ENCODE assay signal across 8 mouse cellular contexts in the genomic region with DNA sequence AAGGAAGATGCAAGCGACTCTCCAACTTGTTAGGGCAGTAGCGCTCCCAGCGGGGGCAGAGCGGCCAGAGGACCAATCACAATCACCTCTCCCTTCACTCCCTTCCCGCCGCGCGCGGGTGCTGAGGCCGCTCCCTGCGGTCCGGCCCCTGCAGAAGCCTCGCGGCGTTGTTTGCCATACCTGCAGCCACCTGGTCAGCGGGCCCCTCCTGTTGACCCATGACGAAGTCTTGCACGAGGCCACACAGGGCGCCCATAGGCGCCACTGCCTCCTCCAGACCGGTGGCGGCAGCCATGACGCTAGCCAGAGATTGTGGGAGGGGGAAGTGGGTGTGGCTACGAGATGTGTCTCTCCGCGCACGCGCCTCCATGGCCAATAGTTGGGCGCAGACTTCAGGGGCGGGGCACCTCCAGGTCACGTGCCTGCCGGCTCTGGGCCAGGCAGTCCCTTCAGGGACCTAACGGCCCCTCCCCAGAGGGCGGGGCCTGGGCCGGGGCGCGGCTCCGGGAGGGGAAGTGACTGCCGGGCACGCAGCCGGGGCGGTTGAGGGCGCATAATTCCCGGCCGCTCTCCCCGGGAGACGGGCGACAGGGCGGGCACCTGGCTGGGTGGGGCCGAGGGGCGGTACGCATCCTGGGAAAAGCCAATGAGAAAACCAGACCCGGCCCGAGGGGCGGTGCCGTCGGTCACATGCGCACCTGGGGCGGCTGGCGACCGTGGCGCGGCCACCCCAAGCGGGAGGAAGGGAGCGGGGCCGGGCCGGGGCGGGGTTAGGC. TPM values are rescaled to one million over a fixed set of nuclear protein-coding genes. Genes with fewer than 3 reads are reported as not detected.
DNase-seq lines count a peak whose midpoint lies in the region; ATAC-seq lines count a peak whose summit lies in the region.

Mms19 (minus strand) TSS at position 339 of the 776 bp plus-strand sequence.

- H3K9ac ChIP-seq in intestine, embryonic 14.5 days (ENCODE audit: low read length), result peak within 1 kb of the TSS; percentile 79

- peak; percentile 100 for DNase-seq in adrenal gland, adult (ENCODE audit: inconsistent age in 2 of 2, low spot score in 1 of 2)
- DNase-seq in embryo, embryonic 10.5 days (ENCODE audit: low spot score), result peak; percentile 100
- peak; percentile 99 for DNase-seq in gastrocnemius, postnatal 25 days
- DNase-seq in intestine, embryonic 14.5 days (ENCODE audit: low spot score), result peak; percentile 98
- DNase-seq in left cerebral cortex, postnatal 14 days (ENCODE audit: low spot score in 2 of 2), result peak; percentile 99
- peak; percentile 99 for DNase-seq in mesoderm, embryonic 11.5 days (ENCODE audit: low read depth, low spot score)
- DNase-seq in right cerebral cortex, postnatal 36 days (ENCODE audit: low spot score in 2 of 2), result peak; percentile 99
- peak; percentile 99 for DNase-seq in yolk sac, embryonic 10.5 days (ENCODE audit: low spot score)

- peak within 1 kb of the TSS; percentile 72 for H3K4me3 ChIP-seq in intestine, embryonic 14.5 days (ENCODE audit: low read depth, low read length)

- WGBS in intestine, embryonic 14.5 days, result under 1% methylated on average over 67 of the region's 68 CpGs

- peak; percentile 96 for ATAC-seq in intestine, embryonic 14.5 days (replicated peaks; ENCODE audit: low FRiP score, low TSS enrichment, low read depth)

- peak within 1 kb of the TSS; percentile 85 for H3K4me2 ChIP-seq in intestine, embryonic 14.5 days (ENCODE audit: low read length)

- intact Hi-C loops in left cerebral cortex, postnatal 14 days (cut with DNase I), result loop anchor here (5.0 kb wide), 1 partner anchor 36 kb away; no protein-coding TSS in a partner anchor

- H3K27me3 ChIP-seq in intestine, embryonic 14.5 days (replicated peaks; ENCODE audit: control insufficient read depth, insufficient read depth, low read length), result no peaks in the 10 kb centered on the region

- peak within 1 kb of the TSS; percentile 83 for H3K27ac ChIP-seq in intestine, embryonic 14.5 days (ENCODE audit: low read depth)

- H3K4me1 ChIP-seq in intestine, embryonic 14.5 days (replicated peaks; ENCODE audit: control insufficient read depth, insufficient read depth, low read length), result peaks cover 11% of the 10 kb centered on the region

- H3K9me3 ChIP-seq in intestine, embryonic 14.5 days (ENCODE audit: control insufficient read depth, low read length), result no peaks in the 10 kb centered on the region

- no peaks in the 10 kb centered on the region for H3K36me3 ChIP-seq in intestine, embryonic 14.5 days (ENCODE audit: control insufficient read depth, insufficient read depth, low read length)

RNA-seq across cellular contexts. Expression of gene Mms19, which starts in this region (rescaled TPM):
- total RNA-seq in gastrocnemius, postnatal 25 days (2021), result 1 to 10 TPM; 7.7 to 8.7 TPM
- polyA plus RNA-seq in intestine, embryonic 14.5 days (2014; fragmentation: Nextera tagmentation; extraction: Ambion mirVana), result 36.3 and 41.0 TPM in 2 replicates
- 10 to 100 TPM; 26.7 to 35.6 TPM for total RNA-seq in left cerebral cortex, postnatal 14 days (2021)

Comparison
In these comparisons a context has a peak if more than half of its experiments do, and no peak if none do; other contexts are left out.
1. Peak in every context shown above with its lines: DNase-seq, ATAC-seq, H3K4me3 ChIP-seq and H3K27ac ChIP-seq.